Mouse (Mus musculus) naive thymus-derived CD4-positive, alpha-beta T cell, adult 2 months (primary cell): Measurements from ENCODE around the gene Mrps17.

Experiments
- DNase-seq: peaks from one replicate; pipeline ENCODE4 v3.0.0-alpha.2; 2011; ENCODE audit warnings: low read depth

Gene Mrps17

DNA sequence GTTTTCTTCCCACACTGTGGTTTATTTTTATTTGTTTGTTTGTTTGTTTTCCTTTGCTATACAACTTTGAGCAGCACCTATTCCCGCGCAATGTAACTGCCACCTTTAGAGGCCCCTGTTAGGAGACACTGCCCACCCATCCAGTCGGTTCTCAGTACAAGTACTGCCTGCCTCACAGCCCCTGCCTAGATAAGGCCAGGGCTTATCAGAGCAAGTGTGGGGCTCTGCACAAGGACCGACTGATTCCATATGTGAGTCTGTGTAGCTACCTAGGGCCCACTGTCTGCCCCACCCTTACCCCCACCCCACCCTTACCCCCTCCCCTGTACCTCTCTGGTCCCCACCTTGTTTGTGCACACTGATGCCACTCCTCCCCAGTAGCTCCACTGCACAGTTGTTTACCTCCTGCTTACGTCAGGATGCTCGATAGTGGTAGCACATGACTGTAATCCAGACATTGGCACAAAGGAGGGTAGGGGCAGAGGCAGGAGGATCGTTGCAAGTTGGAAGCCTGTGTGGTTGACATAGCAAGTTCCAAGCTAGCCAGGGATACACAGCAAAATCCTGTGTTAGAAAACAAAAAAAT lies 27.7 kb downstream of the Mrps17 start:
- no peak for DNase-seq

DNA sequence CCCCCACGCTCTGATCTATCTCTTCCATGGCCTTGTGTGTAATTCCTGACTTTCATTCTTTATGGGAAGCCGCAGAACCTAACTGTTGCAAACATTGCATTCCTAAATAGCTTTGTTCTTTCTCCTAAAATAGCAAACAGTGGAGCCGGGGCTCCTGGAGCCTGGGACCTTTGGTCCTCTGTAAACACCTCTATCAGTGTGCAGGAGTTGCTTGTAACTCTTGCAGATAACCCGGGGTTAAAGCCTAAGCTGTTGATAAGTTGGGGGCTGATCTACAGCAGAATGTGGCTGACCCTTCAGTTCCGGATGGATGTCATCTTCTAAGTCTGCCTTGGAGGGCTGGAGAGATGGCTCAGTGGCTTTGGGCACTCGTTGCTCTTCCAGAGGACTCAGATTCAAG lies 28.8 kb downstream of the Mrps17 start:
- DNase-seq = no peak

DNA sequence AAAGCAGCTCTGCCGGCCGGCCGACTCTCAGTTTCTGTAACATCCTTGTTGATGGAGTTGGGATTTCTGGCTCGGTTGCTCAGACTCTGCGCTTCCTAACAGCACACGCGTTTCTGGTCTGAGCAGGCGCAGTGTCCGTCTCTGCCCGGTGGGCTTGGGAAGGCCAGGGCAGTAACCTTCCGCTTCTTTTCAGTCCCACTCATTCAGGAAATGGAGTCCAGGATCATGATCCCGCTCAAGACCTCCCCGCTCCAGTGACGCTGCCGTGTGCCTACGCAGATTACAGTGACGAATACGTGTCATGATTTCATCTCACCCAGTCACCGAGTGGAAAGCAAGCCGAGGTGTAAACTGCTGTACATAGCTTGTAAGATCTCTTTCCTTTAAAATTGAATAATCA lies 41.6 kb downstream of the Mrps17 start:
- no peak for DNase-seq

DNA sequence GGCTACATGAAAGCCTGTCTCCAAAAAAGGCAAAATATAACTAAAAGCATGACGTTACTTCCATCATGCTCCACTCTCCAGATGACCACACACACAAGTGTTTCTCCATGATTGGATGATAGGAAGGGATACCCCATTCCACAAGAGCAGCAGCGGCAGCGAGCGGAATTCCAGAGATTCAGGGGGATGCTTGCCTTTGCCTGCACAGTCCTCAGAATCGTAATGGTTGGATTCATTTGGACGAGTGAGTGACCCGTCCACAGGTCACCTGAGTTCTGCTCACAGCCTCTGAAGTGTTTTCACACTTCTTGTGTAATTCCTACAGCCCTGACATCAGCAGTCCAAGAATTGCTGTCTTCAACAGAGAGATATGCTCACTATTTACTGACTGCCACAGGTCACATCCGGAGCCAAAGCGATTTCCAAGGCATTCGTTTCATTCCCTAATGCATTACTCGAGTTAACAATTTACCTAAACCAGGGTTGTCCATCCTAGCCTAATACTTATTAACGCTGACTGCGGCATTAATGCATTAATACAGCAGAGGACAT lies 44.7 kb downstream of the Mrps17 start:
- DNase-seq = no peak

DNA sequence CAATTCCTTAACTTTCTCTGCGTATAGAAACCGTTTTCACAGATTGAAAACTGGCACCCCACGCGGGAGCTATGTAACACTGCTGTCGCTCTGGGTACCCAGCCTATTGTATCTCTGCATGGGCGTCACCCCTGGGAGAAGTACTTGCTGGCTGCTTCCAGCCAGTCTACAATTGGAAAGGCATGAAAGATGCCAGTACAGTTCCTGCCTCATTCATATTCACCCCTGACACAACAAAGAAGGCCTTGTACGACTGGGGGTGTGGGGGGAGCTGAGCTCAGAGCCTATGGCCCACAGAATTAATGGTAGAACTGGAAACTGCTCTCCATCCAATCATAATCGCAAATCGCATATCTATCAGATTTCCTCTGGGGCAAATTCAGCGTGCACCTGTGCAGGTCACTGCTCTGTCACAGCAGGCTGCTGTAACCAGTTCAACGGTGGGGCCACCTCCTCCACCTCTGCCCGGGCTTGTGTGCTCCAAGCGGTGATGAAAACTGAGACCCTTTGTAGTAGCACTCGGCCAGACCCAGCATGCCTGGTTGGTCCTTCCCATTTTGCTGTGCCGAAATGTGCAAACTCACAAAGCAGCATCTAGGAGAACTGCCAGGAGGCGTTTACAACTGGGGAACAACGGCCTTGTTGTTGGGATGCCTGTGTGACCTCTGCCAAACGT lies 46.7 kb downstream of the Mrps17 start:
- no peak for DNase-seq

DNA sequence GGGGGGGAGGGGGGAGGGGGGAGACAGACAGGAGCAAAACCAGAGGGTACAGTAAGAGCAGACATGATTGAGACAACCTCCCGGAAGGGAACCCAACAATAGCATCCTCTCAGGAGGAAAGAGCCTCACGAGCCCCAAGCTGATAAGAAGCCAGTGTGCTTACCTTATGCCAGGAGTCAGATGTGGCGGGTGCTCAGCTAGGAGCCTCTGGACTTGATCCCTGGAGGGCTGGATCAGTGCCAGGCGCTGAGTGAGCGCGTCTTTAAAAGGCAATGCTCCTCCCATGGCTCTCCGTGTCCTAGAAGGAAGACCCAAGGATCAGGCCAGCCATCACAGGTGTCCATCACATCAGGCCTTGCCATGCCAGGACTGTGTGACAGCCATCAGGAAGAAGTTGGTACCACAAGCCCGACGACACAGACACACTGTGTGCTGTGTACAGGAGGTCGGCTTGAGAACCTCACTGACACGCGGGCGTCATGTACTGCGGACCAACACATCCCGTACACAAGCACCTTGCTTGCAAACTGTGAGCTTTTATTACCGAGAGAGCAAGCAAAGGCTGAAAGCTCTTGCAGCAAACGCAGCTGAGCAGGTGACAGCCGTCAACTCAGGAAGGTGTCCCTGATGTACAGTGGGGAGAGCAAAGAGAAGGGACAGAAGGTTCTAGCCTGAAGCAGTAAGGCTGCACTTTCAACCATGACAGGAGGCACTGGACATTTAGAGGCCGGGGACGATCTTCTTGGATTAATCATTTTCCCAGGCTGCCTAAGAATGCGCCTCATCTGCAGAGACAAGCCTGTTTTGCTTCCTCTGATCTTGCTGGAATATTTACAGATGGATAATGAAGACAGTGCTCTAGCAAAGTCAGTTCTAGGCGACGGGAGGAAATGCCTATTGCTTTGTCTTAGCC lies 55.4 kb downstream of the Mrps17 start:
- no peak for DNase-seq
